Mouse (Mus musculus) heart, embryonic 15.5 days (tissue): ENCODE data around the gene Fam207a. TPM values are rescaled to one million over a fixed set of nuclear protein-coding genes. Genes with fewer than 3 reads are reported as not detected.

Source experiments
- ATAC-seq: fragments of 200-750 bp; cut with Nextera tagmentation; replicated peaks from 2 replicates; pipeline ENCODE4 v1.8.0; 2017; ENCODE audit warnings: low read depth, moderate TSS enrichment; ENCODE audit not compliant: insufficient number of reproducible peaks, insufficient read depth, low FRiP score
- H3K27ac ChIP-seq: fragments of 300-500 bp; sonication (generic); 2 replicates; pipeline ENCODE4 v1.5.1; 2015; ENCODE audit warnings: mild to moderate bottlenecking, inconsistent platforms
- H3K27me3 ChIP-seq: fragments of 300-500 bp; sonication (generic); 2 replicates; pipeline ENCODE4 v1.6.1; 2015; ENCODE audit warnings: inconsistent platforms
- H3K36me3 ChIP-seq: fragments of 300-500 bp; sonication (generic); 2 replicates; pipeline ENCODE4 v1.6.1; 2015; ENCODE audit warnings: mild to moderate bottlenecking, inconsistent platforms
- H3K4me1 ChIP-seq: fragments of 300-500 bp; sonication (generic); replicated peaks from 2 replicates; pipeline ENCODE4 v1.6.1; 2015; ENCODE audit warnings: inconsistent platforms
- H3K4me2 ChIP-seq: fragments of 300-500 bp; sonication (generic); 2 replicates; pipeline ENCODE4 v1.6.1; 2015; ENCODE audit warnings: inconsistent platforms, mild to moderate bottlenecking, moderate library complexity
- H3K4me3 ChIP-seq: fragments of 300-500 bp; sonication (generic); 2 replicates; pipeline ENCODE4 v1.5.1; 2015; ENCODE audit warnings: mild to moderate bottlenecking, inconsistent platforms
- H3K9ac ChIP-seq: fragments of 300-500 bp; sonication (generic); 2 replicates; pipeline ENCODE4 v1.6.1; 2015; ENCODE audit warnings: mild to moderate bottlenecking, inconsistent platforms
- H3K9me3 ChIP-seq: fragments of 300-500 bp; sonication (generic); replicated peaks from 2 replicates; pipeline ENCODE4 v1.6.1; 2016; ENCODE audit warnings: inconsistent platforms
- WGBS: fragments of 180-500 bp; shearing (Covaris S2); methylation state at CpG from one replicate; pipeline ENCODE4 v1.1.7; 2015; ENCODE audit warnings: mixed read lengths; 5-methylcytosine and 5-hydroxymethylcytosine counted together
- polyA plus RNA-seq: library from polyadenylated mRNA; unstranded; fragments of >200 nt; fragmentation: Nextera tagmentation; extraction: Ambion mirVana; gene quantifications from 2 replicates; pipeline ENCODE4 v1.2.1, GENCODE M21; 2015

The Fam207a gene
- polyA plus RNA-seq, 1 experiment from 2014 or later, result 21.3 TPM

GRCm38 (mm10) chr10:77528634-77529033 is 13.0 kb upstream of the Fam207a start:
- no peak for ATAC-seq
- Histone ChIP-seq H3K4me1 (peaks cover 21% of the 10 kb centered on the region), H3K27ac (no peak overlapping the region), H3K9me3 (no peaks in the 10 kb centered on the region), H3K9ac (no peak overlapping the region), H3K36me3 (no peaks in the 10 kb centered on the region), H3K27me3 (no peaks in the 10 kb centered on the region), H3K4me3 (no peak overlapping the region), H3K4me2 (no peak overlapping the region)
- 69% methylated on average over 6 of the region's 6 CpGs for WGBS

GRCm38 (mm10) chr10:77526488-77526887 is 10.9 kb upstream of the Fam207a start:
- ATAC-seq, result no peak

GRCm38 (mm10) chr10:77523321-77523720 is 7.7 kb upstream of the Fam207a start:
- ATAC-seq, result no peak; the same call in 1 of the 2 replicates
- no peak overlapping the region for H3K9ac ChIP-seq
- H3K9me3 ChIP-seq, result no peaks in the 10 kb centered on the region
- H3K4me3 ChIP-seq, result no peak overlapping the region
- H3K36me3 ChIP-seq, result no peaks in the 10 kb centered on the region
- H3K27me3 ChIP-seq, result no peaks in the 10 kb centered on the region
- peaks cover 11% of the 10 kb centered on the region for H3K4me1 ChIP-seq
- 61% methylated on average over 7 of the region's 7 CpGs for WGBS
- no peak overlapping the region for H3K27ac ChIP-seq
- no peak overlapping the region for H3K4me2 ChIP-seq

More at GRCm38 (mm10) chr10:77526488-77526887, 10.9 kb upstream of the Fam207a start:
- H3K4me1 ChIP-seq, result peaks cover 27% of the 10 kb centered on the region
- H3K4me2 ChIP-seq, result no peak overlapping the region
- WGBS, result 63% methylated on average over 2 of the region's 2 CpGs
- no peaks in the 10 kb centered on the region for H3K27me3 ChIP-seq
- H3K36me3 ChIP-seq, result no peaks in the 10 kb centered on the region
- H3K9me3 ChIP-seq, result no peaks in the 10 kb centered on the region
- H3K4me3 ChIP-seq, result no peak overlapping the region
- H3K9ac ChIP-seq, result no peak overlapping the region
- no peak overlapping the region for H3K27ac ChIP-seq

- peaks cover 11% of the 10 kb centered on the region for H3K4me1 ChIP-seq
- H3K36me3 ChIP-seq, result no peaks in the 10 kb centered on the region
- H3K9ac ChIP-seq, result peak overlapping the region; percentile 36; the same call in 1 of the 2 replicates
- ATAC-seq, result no peak
- H3K4me2 ChIP-seq, result peak overlapping the region; percentile 61
- H3K27ac ChIP-seq, result no peak overlapping the region
- H3K9me3 ChIP-seq, result no peaks in the 10 kb centered on the region
- H3K4me3 ChIP-seq, result peak overlapping the region; percentile 34
- no peaks in the 10 kb centered on the region for H3K27me3 ChIP-seq
- 58% methylated on average over 12 of the region's 12 CpGs for WGBS
These were observed 7.2 kb upstream of the Fam207a start for GRCm38 (mm10) chr10:77522746-77523145.

GRCm38 (mm10) chr10:77522021-77522731 is 6.6 kb upstream of the Fam207a start:
- Histone ChIP-seq H3K27ac (no peak overlapping the region), H3K4me2 (peak overlapping the region; percentile 61)
- WGBS, result 16% methylated on average over 18 of the region's 18 CpGs

GRCm38 (mm10) chr10:77520497-77520896 is 4.9 kb upstream of the Fam207a start:
- H3K9ac ChIP-seq, result no peak overlapping the region
- H3K4me1 ChIP-seq, result peaks cover 21% of the 10 kb centered on the region
- H3K4me3 ChIP-seq, result no peak overlapping the region
- no peak overlapping the region for H3K27ac ChIP-seq
- ATAC-seq, result no peak
- 77% methylated on average over 5 of the region's 5 CpGs for WGBS
- no peak overlapping the region for H3K4me2 ChIP-seq
- H3K36me3 ChIP-seq, result no peaks in the 10 kb centered on the region
- no peaks in the 10 kb centered on the region for H3K9me3 ChIP-seq
- no peaks in the 10 kb centered on the region for H3K27me3 ChIP-seq

More at GRCm38 (mm10) chr10:77522021-77522731, 6.6 kb upstream of the Fam207a start:
- Histone ChIP-seq H3K27me3 (no peaks in the 10 kb centered on the region), H3K4me1 (peaks cover 11% of the 10 kb centered on the region), H3K9ac (peak overlapping the region; percentile 36; the same call in 1 of the 2 replicates), H3K9me3 (no peaks in the 10 kb centered on the region), H3K36me3 (no peaks in the 10 kb centered on the region), H3K4me3 (peak overlapping the region; percentile 34)
- ATAC-seq, result no peak

GRCm38 (mm10) chr10:77519191-77519590 is 3.6 kb upstream of the Fam207a start:
- Histone ChIP-seq H3K9me3 (no peaks in the 10 kb centered on the region), H3K4me2 (no peak overlapping the region), H3K9ac (no peak overlapping the region), H3K4me1 (peaks cover 30% of the 10 kb centered on the region), H3K27ac (no peak overlapping the region), H3K4me3 (no peak overlapping the region), H3K27me3 (no peaks in the 10 kb centered on the region), H3K36me3 (no peaks in the 10 kb centered on the region)
- no peak for ATAC-seq
- 61% methylated on average over 3 of the region's 3 CpGs for WGBS

- Histone ChIP-seq H3K27ac (no peak overlapping the region), H3K9ac (no peak overlapping the region), H3K27me3 (no peaks in the 10 kb centered on the region), H3K4me1 (peaks cover 26% of the 10 kb centered on the region), H3K36me3 (peaks cover 9% of the 10 kb centered on the region), H3K9me3 (no peaks in the 10 kb centered on the region), H3K4me2 (no peak overlapping the region), H3K4me3 (no peak overlapping the region)
- 82% methylated on average over 5 of the region's 5 CpGs for WGBS
- ATAC-seq, result no peak
These were observed 2.2 kb upstream of the Fam207a start for GRCm38 (mm10) chr10:77517801-77518200.

- Histone ChIP-seq H3K27me3 (no peaks in the 10 kb centered on the region), H3K27ac (no peak overlapping the region), H3K4me2 (peak overlapping the region; percentile 81; the same call in 1 of the 2 replicates), H3K9ac (no peak overlapping the region), H3K4me3 (no peak overlapping the region), H3K4me1 (peaks cover 20% of the 10 kb centered on the region), H3K9me3 (no peaks in the 10 kb centered on the region), H3K36me3 (peaks cover 16% of the 10 kb centered on the region)
- 22% methylated on average over 20 of the region's 20 CpGs for WGBS
- no peak for ATAC-seq
These were observed 1.6 kb upstream of the Fam207a start for GRCm38 (mm10) chr10:77517066-77517620.

- Histone ChIP-seq H3K9me3 (no peaks in the 10 kb centered on the region), H3K36me3 (peaks cover 16% of the 10 kb centered on the region), H3K4me2 (peak overlapping the region; percentile 81), H3K4me3 (peak overlapping the region; percentile 86), H3K27ac (peak overlapping the region; percentile 84), H3K4me1 (peaks cover 19% of the 10 kb centered on the region), H3K27me3 (no peaks in the 10 kb centered on the region), H3K9ac (peak overlapping the region; percentile 79)
- WGBS, result 35% methylated on average over 14 of the region's 14 CpGs
- no peak for ATAC-seq
These were observed 880 bp upstream of the Fam207a start for GRCm38 (mm10) chr10:77516379-77516951.

- H3K27me3 ChIP-seq, result no peaks in the 10 kb centered on the region
- no peak overlapping the region for H3K9ac ChIP-seq
- H3K9me3 ChIP-seq, result no peaks in the 10 kb centered on the region
- H3K4me1 ChIP-seq, result peaks cover 26% of the 10 kb centered on the region
- H3K4me2 ChIP-seq, result no peak overlapping the region
- 77% methylated on average over 15 of the region's 15 CpGs for WGBS
- peaks cover 19% of the 10 kb centered on the region for H3K36me3 ChIP-seq
- no peak for ATAC-seq
- no peak overlapping the region for H3K4me3 ChIP-seq
- no peak overlapping the region for H3K27ac ChIP-seq
These were observed 5.2 kb downstream of the Fam207a start for GRCm38 (mm10) chr10:77510225-77510982.
